Mouse (Mus musculus) v-Abl transformed pro-B cells (cell line): ENCODE data around the gene Tmem163.

Experiments
- in situ Hi-C, 2 experiments: fragments of 400-800 bp; cut with MboI; formaldehyde crosslinking; loops; one replicate each; pipeline ENCODE4 v1.15.1; 2025; ENCODE audit not compliant: unreplicated experiment in 2 of 2

Tmem163 gene

DNA sequence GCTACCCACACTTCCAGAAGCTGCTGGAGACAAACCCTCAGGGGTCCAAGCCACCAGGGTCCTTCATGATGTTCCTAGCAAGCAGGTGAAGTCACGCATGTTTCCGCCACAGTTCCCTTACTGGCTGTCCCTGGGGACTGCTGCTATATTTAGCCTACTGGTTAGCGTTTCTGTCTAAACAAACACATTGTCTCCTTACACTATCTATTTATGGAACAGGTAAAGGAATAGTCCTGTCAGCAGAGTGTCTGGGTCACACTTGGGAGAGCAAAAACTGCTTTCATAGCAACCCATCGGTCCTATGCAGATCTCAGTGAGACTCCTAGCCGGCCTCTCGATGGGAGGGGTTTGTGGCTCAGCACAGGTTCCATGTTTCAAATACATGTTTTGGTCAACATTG, 168.0 kb downstream of the Tmem163 start:
- in situ Hi-C loops: loop anchor here in 1 of 2 experiments (5.0 kb wide), 1 partner anchor 166 kb away; the partner anchor contains the start of gene Tmem163

- in situ Hi-C loops: loop anchor here in 1 of 2 experiments (5.0 kb wide), 1 partner anchor 168 kb away; the partner anchor contains the start of gene Tmem163
Measured at GRCm38 (mm10) chr1:127508921-127509320, 170.4 kb downstream of the Tmem163 start.

- in situ Hi-C loops: loop anchor here in 1 of 2 experiments (5.0 kb wide), 1 partner anchor 169 kb away; the partner anchor contains the start of gene Tmem163
Measured at GRCm38 (mm10) chr1:127508067-127508739, 171.1 kb downstream of the Tmem163 start.

DNA sequence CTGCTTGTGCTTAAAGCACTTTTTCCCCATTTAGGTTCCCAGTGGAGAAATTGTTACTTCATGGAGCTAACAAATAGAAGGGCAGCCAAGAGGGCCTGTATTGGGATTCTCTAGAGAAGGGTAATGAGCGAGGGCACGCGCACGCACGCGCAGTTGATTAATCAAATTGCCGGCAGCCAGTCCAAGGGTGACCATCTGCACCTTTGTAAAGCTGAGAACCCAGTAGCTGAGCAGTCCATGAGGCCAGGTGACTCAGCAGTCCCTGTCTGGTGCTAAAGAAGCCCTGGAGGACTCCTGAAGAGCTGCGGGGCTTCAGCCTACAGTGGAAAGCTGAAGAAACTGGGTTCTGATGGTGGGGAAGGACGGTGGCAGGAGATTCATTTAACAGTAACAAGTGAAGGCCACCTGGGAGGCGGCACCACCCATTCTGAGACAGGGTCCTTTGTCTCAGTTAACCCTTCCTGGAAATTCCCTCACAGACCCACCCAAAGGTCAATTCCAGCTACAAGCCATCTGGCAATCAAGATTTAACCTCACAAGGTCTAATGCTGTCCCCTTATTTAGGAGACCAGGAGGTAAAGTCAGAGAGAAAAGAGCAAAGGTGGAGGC, 172.2 kb downstream of the Tmem163 start:
- in situ Hi-C loops: loop anchor here in 1 of 2 experiments (5.0 kb wide), 1 partner anchor 170 kb away; the partner anchor contains the start of gene Tmem163

- in situ Hi-C loops: no loop called here
Measured at GRCm38 (mm10) chr1:127500701-127501100, 178.6 kb downstream of the Tmem163 start.

- in situ Hi-C loops: no loop called here
Measured at GRCm38 (mm10) chr1:127500219-127500618, 179.1 kb downstream of the Tmem163 start.

DNA sequence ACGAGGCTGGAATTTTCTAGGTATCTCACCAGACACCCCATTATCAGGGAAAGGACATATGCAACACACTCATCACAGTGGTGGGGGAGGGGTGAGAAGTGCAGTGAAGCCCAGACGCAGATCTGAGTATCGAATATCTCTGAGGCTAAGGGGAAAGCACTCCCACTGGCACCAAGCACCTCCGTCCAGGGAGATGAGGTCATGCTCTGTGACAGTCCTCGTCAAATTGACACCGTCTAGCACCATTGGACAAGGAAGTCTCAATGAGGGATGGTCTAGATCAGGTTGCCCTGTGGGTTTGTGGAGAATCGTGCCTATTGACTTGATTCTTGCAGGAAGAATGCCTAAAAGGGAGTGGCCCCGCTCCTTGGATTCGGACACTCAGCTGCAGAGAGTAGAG, 180.6 kb downstream of the Tmem163 start:
- in situ Hi-C loops: loop anchor here (5.0 to 25.0 kb wide), 2 partner anchors 264 to 664 kb away; no protein-coding TSS in a partner anchor

DNA sequence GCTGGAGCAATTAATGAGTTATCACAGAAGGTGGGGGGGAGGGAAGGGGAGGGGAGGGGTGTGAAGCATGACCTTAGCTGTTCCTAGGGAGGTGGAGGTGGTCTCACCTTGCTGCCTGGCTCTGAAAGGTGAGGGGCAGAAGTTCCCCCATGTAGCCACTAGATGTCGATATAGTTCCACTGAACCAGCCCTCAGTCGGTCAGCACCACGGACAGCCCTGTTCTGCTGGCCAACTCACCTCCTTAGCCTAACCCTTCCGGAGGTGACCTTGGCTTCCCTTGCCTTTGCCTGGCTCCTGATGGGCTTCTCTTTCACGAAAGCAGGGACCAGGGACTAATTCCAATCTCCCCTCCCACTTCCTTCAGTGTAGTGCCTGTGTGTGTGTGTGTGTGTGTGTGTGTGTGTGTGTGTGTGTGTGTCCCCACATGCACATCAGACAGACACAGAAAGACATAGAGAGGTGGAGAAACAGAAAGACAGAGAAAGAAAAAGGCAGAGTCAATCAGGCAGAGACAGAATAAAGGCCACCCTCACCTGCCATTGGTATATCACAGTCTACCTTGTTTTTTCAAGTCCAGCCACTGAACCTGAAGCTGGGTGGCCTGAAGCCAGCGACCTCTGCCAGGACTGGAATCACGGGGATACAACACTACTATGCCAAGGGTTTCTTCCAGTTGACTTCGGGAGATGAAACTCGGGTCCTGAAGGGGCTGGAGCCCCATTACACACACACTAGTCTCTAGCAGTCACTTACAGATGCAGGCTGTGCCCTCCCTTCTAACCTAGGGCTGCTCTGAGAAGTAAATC, 182.4 kb downstream of the Tmem163 start:
- in situ Hi-C loops: loop anchor here (5.0 to 25.0 kb wide), 2 partner anchors 265 to 665 kb away; no protein-coding TSS in a partner anchor

DNA sequence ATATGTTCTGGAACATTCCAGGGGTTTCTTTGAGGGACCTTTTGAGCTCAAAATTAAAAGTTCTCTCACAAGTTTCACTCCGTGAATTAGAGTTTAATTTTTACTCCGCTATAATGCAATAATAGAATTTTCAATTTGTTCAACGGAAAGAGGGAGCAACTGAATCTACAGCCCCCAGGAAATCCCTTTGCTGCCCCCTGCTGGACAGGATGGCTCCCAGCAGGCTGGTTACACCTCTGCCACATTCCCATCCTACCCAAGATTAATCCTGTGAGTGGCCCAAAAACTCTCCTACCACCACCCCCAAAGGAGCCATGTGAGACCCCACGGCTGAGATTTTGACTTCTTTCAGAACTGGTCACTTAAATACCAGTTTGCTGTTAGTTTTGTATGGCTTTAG, 192.2 kb downstream of the Tmem163 start:
- in situ Hi-C loops: loop anchor here in 1 of 2 experiments (25.0 kb wide), 1 partner anchor 675 kb away; no protein-coding TSS in a partner anchor

- in situ Hi-C loops: loop anchor here in 1 of 2 experiments (25.0 kb wide), 1 partner anchor 677 kb away; no protein-coding TSS in a partner anchor
Measured at GRCm38 (mm10) chr1:127484826-127485225, 194.5 kb downstream of the Tmem163 start.

- in situ Hi-C loops: loop anchor here in 1 of 2 experiments (25.0 kb wide), 1 partner anchor 678 kb away; no protein-coding TSS in a partner anchor
Measured at GRCm38 (mm10) chr1:127484188-127484587, 195.2 kb downstream of the Tmem163 start.

- in situ Hi-C loops: loop anchor here in 1 of 2 experiments (25.0 kb wide), 1 partner anchor 679 kb away; no protein-coding TSS in a partner anchor
Measured at GRCm38 (mm10) chr1:127482911-127483310, 196.4 kb downstream of the Tmem163 start.

DNA sequence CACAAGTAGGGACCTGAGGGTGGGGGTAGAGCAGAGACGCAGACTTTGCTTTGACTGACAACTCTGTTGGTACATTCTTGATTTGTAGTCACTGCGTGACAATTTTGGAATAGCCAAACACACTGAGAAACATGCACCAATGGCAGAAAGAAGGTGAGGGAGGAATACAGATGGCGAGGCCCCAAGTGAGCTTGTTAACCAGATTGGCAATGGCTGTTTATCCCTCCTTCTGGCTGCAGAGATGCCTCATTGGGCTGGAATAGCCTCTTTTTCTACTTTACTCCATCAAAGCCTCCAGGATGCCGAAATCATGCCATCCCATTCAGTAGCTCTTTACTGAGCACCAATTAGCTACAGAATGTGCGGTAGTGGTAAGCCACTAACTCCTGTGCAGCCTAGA, 203.6 kb downstream of the Tmem163 start:
- in situ Hi-C loops: loop anchor here in 1 of 2 experiments (25.0 kb wide), 1 partner anchor 687 kb away; no protein-coding TSS in a partner anchor

- in situ Hi-C loops: loop anchor here in 1 of 2 experiments (25.0 kb wide), 1 partner anchor 458 kb away; no protein-coding TSS in a partner anchor
Measured at GRCm38 (mm10) chr1:127470175-127470574, 209.2 kb downstream of the Tmem163 start.

GRCm38 (mm10) chr1:127467238-127467637, 212.1 kb downstream of the Tmem163 start:
- in situ Hi-C loops: loop anchor here (10.0 to 25.0 kb wide), 2 partner anchors 162 to 455 kb away; no protein-coding TSS in a partner anchor

GRCm38 (mm10) chr1:127465292-127465691, 214.1 kb downstream of the Tmem163 start:
- in situ Hi-C loops: loop anchor here (10.0 to 25.0 kb wide), 2 partner anchors 160 to 453 kb away; no protein-coding TSS in a partner anchor

GRCm38 (mm10) chr1:127464041-127464440, 215.3 kb downstream of the Tmem163 start:
- in situ Hi-C loops: loop anchor here (10.0 to 25.0 kb wide), 2 partner anchors 159 to 452 kb away; no protein-coding TSS in a partner anchor

DNA sequence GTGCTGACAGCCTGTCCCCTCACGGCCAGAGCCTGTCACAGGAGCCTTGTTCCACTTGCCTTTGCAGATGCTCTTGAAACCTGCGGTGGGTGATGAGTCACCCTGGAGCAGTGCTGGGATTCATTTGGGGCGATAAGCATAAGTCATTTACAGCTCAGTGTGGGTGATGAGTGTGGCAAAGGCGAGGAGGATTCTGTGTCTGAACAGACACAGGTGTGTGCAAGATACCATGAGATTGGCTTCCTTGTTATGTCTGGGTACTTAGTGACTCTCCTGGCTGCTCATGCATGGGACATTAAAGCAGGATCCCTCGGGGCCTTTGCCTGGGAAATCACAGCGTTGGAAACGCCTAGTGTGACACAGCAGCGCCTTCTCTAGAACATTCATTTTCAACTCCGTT, 218.3 kb downstream of the Tmem163 start:
- in situ Hi-C loops: loop anchor here (10.0 to 25.0 kb wide), 2 partner anchors 156 to 449 kb away; no protein-coding TSS in a partner anchor

GRCm38 (mm10) chr1:127459576-127459975, 219.8 kb downstream of the Tmem163 start:
- in situ Hi-C loops: loop anchor here (5.0 to 25.0 kb wide), 5 partner anchors 47 to 447 kb away; no protein-coding TSS in a partner anchor

DNA sequence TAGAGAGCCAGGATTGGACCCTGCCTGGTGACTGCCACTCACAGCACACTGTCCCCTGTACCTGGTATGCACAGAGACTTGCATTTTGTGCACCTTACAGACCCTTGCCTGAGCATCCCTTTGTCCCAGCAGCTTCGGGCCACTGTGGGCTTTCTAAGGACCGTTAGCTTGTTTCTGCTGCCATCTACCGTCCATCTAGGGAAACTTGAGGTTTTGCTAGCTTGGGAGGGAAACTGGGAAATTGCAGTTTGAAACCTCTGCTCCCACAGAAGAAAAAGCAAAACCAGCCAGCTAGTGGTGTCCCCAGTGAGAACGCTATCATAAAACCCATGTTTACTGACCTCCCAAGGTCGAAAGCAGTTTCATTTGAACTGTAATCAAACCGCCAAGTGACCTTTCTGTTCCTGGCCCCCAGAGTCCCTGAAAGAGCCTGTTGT, 220.3 kb downstream of the Tmem163 start:
- in situ Hi-C loops: loop anchor here (5.0 to 25.0 kb wide), 5 partner anchors 47 to 447 kb away; no protein-coding TSS in a partner anchor
